Mouse (Mus musculus) large intestine, adult 2 months (tissue): ENCODE measurements around the gene Cnn3. TPM values are rescaled to one million over a fixed set of nuclear protein-coding genes. Genes with fewer than 3 reads are reported as not detected.

Source experiments
- DNase-seq: peaks from one replicate; pipeline ENCODE4 v3.0.0-alpha.2; 2012; ENCODE audit warnings: low read depth, low spot score
- WGBS: fragments of 180-500 bp; shearing (Covaris S2); methylation state at CpG from one replicate; pipeline ENCODE4 v1.1.7; 2018; 5-methylcytosine and 5-hydroxymethylcytosine counted together
- polyA plus RNA-seq: library from polyadenylated mRNA; depleted of rRNA; stranded (reverse); fragments of >200 nt; gene quantifications from 2 replicates; pipeline ENCODE4 v1.2.3, GENCODE M21; 2012; rRNA removed

Gene Cnn3
- 88.9 and 102 TPM in 2 replicates for polyA plus RNA-seq

GRCm38 (mm10) chr3:121425861-121426620 is at the start of gene Cnn3:
TSS of gene Cnn3 (plus strand) at chr3:121426497.
- under 1% methylated on average over 59 of the region's 66 CpGs for WGBS
- no peak for DNase-seq

GRCm38 (mm10) chr3:121378708-121379612 is 47.3 kb upstream of the Cnn3 start:
- no peak for DNase-seq
- 78% methylated on average over 15 of the region's 15 CpGs for WGBS

GRCm38 (mm10) chr3:121379699-121380098 is 46.6 kb upstream of the Cnn3 start:
- WGBS = 81% methylated on average over 5 of the region's 5 CpGs

DNA sequence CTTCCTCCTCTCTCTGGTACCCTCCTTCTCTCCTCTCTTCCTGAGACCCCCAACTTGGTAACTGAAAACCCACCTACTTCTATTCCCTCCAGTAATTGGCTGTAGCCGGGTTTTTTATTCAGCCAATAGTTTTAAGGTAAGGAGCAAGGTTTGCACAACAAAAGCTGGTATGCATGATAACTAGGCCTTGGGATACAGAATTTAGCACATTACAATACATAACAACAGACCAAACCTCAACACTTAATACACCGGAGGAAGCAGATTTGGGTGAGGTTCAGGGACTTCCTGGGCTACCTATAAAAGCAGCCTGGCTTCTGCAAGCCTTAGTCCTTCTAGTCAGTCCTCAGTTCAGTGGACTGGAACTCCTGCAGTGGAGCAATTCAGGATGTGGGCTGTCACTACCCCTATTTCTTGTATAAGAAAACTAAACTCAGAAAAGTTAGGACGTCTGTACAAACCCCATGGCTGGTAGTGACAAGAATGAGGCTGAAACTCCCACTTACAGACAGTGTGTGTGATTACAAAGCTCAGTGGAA is 38.8 kb upstream of the Cnn3 start:
- 80% methylated on average over 3 of the region's 3 CpGs for WGBS
- DNase-seq = no peak

More at GRCm38 (mm10) chr3:121379699-121380098, 46.6 kb upstream of the Cnn3 start:
- no peak for DNase-seq

- 48% methylated on average over 8 of the region's 8 CpGs for WGBS
- no peak for DNase-seq
These were observed 36.9 kb upstream of the Cnn3 start for GRCm38 (mm10) chr3:121389366-121389765.

DNA sequence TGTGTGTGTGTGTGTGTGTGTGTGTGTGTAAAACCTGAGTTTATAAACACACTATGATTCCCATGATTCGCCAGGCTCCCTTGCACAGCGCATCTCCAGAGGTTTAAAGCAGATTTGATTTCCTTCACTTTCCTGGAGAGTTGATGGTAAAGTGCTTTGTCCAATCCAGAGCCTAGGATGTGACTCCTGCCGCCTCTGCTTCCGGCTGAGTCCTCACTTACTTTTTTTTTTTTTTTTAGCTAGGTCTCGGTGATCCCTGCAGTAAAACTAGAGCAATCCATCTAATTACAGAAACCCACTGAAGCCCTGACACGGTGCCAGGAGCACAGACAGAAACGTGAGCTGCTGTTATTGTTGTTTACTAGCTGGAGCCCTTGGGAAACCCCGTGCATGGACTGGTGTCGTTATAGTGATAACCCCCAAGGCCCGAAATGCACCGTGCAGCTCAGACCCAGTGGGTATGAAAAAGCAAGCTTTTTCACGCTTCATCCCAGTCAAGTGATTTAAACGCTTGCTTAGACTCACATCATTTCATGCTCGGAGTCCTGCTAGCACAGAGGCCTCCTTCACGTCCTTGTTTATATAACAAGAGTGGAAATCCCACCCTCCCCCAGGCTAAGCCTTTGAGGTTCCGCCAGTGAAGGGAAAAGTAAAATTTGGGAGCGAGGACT is 36.3 kb upstream of the Cnn3 start:
- WGBS = 54% methylated on average over 17 of the region's 17 CpGs
- DNase-seq = no peak

DNA sequence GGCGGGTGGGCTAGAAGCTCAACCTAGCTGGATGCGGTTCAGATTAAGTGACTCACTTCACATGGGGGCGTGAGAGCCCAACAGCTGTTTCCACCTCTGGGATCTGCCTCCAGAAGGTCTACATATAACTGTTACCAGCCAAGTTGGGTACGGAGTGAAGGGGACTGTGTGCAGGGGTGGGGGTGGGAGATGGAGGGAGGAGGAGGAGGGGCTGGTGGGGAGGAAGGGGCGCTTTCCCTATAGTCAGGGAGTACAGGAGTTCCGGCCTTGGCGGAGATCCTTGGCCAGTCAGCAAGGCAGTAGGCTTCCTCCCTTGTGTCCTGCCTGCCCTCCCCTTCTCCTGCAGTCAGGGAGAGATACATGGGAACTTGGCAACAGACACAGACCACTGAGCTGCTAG is 35.6 kb upstream of the Cnn3 start:
- WGBS = 73% methylated on average over 7 of the region's 7 CpGs
- no peak for DNase-seq

GRCm38 (mm10) chr3:121395588-121396295 is 30.6 kb upstream of the Cnn3 start:
- 76% methylated on average over 16 of the region's 16 CpGs for WGBS
- DNase-seq = no peak

DNA sequence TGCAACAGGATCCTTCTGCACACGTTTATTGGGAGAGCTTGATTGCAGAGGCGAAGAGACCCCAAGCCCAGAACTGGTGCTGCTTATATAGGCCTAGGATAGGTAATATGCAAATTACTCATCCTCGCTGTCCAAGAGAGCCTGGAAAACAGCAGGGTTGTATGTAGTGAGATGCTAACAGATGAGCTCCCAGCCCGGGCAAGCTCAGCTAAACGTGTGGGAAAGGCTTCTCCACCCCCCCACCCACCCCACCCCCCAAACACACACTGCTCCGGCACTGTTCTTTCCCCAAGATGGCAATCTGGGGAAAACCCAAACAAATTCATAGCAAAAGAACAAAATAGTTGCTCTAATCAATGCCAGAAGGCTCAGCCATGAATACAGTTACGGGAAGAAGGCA is 29.7 kb upstream of the Cnn3 start:
- WGBS = 82% methylated on average over 7 of the region's 7 CpGs
- DNase-seq = no peak

DNA sequence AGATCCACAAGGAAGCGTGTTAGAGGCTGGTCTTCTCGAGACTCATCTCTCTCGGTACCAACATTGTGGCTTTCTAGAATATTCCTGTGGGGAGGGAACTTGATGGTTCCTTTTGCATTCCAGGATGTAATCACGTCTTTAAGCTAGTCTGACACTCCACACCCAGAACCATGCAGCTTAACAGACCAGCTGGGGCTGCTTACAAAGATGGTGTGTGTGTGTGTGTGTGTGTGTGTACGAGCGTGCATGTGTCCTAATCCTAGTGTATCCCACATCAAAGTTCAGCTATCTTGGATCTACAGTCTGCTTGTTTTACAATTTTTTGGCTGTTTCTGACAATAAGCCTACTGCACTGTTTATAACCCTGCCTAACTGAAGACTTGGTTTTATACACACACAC is 29.3 kb upstream of the Cnn3 start:
- DNase-seq = no peak
- 76% methylated on average over 6 of the region's 6 CpGs for WGBS

DNA sequence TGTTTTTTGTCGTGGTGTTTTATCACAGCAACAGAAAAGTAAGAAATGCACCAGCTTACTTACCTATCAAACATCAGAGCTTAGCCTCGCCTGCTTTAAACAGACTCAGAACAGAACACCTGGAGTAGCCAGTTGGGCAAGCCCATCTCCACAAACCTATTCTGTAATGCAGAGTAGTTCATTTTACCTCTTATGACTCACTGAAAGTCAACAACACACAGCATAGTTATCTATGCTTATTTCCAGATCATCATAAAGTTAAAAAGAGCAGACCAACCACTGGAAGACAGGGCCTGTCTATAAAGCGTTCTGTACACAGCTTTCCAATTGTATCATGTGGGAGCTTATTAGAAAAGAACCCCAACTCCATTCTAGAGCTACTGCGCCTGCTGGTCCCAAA is 24.9 kb upstream of the Cnn3 start:
- 29% methylated on average over 4 of the region's 4 CpGs for WGBS
- DNase-seq = no peak

- DNase-seq = no peak
- 87% methylated on average over 6 of the region's 6 CpGs for WGBS
These were observed 24.2 kb upstream of the Cnn3 start for GRCm38 (mm10) chr3:121402096-121402495.

- no peak for DNase-seq
- WGBS = 51% methylated on average over 5 of the region's 5 CpGs
These were observed 22.8 kb upstream of the Cnn3 start for GRCm38 (mm10) chr3:121403449-121403848.

GRCm38 (mm10) chr3:121405101-121405500 is 21.2 kb upstream of the Cnn3 start:
- no peak for DNase-seq
- WGBS = 48% methylated on average over 5 of the region's 5 CpGs

DNA sequence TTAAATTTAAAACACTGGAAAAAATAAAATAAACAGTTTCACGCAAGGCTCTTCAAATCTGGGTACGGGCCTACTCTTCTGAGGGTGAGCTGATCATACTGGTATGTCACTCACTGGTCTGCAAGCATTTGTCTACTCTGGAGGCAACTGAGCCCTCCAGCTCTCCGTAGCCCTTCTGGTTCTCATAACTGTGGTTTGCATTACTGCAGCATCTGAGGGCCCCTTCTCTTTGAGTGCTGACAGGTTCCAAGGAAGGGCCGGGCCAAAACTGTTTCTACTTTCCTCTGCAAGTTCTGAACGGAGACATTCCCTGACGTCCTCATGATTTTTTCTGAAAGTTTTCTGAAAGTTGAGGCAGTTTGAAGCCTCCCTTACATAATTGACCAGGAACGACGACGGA is 18.9 kb upstream of the Cnn3 start:
- DNase-seq = no peak
- 51% methylated on average over 9 of the region's 9 CpGs for WGBS

- 50% methylated on average over 3 of the region's 3 CpGs for WGBS
- no peak for DNase-seq
These were observed 17.9 kb upstream of the Cnn3 start for GRCm38 (mm10) chr3:121408386-121408785.

- 25% methylated on average over 6 of the region's 6 CpGs for WGBS
- DNase-seq = no peak
These were observed 14.8 kb upstream of the Cnn3 start for GRCm38 (mm10) chr3:121411450-121411849.

DNA sequence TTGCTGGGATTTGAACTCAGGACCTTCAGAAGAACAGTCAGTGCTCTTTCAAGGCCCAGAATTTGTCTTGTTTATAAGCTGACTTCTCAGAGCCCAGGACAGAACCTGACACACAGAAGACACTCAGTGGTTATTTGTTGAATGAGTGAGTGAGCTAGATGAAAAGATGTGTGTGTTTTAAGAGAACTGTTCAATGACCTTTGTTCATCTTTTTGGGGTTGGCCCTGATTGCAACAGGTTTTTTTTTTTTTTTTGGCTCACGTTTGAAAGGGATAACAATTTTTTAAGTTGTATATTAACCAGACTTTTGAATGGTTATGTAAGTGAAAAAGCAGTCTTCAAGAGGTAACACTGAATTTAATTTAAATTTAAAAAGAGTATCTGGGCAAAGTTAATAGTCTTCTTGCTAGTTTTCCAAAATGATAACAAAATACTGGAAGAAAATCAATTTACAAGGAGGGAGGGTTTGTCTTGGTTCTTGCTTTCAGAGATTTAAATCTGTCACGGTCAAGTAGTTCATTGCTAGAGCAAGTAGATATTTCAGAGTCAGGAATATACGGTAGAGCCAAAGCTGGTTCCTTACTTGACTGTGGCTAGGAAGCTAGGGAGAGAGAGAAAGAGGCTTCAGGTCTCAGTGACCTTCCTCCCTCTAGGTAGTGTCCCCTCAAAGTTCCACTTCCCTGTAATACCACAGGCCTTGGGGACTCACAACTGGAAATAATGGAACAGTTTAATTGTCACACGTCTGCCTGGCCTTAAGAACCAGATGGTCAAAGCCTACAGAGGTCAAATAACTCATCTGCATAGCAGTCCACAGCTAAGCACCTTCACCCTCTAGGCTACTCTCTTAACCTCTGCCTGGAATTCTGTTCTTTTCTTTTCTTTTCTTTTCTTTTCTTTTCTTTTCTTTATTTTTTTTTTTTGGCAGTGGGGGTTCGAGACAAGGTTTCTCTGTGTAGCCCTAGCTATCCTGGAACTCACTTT is 9.8 kb upstream of the Cnn3 start:
- WGBS = 39% methylated on average over 5 of the region's 5 CpGs
- no peak for DNase-seq
